Mouse (Mus musculus): Measurements from ENCODE around the gene Acp7. TPM values are rescaled to one million over a fixed set of nuclear protein-coding genes. Genes with fewer than 3 reads are reported as not detected.

Acp7 gene
- total and polyA plus RNA-seq, 2 experiments, result not detected

DNA sequence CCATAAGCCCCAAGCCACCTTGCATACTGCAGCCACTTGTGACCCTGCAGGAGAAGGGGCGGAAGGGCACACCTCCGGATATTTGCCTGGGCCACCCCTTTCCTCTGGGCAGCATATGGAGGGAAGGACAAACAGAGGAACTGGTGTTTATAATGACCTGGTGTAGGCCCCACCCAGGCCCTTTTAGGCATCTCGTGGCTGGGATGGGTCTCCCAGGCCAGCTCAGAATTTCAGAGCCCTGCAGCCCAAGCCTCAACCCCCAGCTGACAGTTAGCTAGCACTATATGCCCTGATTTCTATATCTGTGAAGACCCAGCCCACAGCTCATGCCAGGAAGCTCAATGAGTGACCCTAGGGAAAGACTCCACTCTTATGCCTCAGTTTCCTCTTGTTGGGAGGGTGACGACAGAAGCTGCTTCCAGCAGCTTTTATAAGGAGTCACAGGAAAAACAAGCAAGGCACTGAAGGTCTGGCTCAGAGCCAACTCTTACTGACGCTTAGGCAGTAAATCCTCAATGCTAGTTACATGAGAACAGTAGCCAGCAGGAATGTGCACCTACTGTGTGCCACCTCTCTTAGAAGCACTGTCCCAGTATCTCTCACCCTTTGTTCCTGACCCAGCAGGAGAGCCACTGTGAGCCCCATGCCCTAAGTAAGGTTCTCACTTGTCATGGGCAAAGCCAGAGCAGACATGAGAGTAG, 60.0 kb downstream of the Acp7 start:
- Histone ChIP-seq H3K27ac (replicated peaks; ENCODE audit: insufficient read depth, low read depth, low read length) (no peak overlapping the region), H3K4me3 (ENCODE audit: insufficient read depth, low read depth, low read length) (no peak overlapping the region), H3K27me3 (ENCODE audit: control insufficient read depth, insufficient read depth, low read length) (no peaks in the 10 kb centered on the region), H3K9ac (ENCODE audit: low read depth, low read length) (no peak overlapping the region), H3K79me2 (ENCODE audit: control insufficient read depth, insufficient read depth, low read length) (0 out of 2 replicates have a peak, but pooled peaks cover 2% of the 10 kb centered on the region), H3K4me1 (ENCODE audit: control insufficient read depth, insufficient read depth, low read length) (peaks cover 16% of the 10 kb centered on the region), H3K36me3 (ENCODE audit: control insufficient read depth, insufficient read depth, low read length) (no peaks in the 10 kb centered on the region)
- TF ChIP-seq CTCF (IDR thresholded peaks at IDR 0.05; ENCODE audit: low read depth, low read length), result no peak
- no peak for TF ChIP-seq POLR2A (IDR thresholded peaks at IDR 0.05; ENCODE audit: extremely low read depth, insufficient read depth, low read length)
- peak; percentile 46 for DNase-seq (ENCODE audit: extremely low read depth, low read depth, low spot score)
- 17% methylated on average over 5 of the region's 5 CpGs for WGBS

DNA sequence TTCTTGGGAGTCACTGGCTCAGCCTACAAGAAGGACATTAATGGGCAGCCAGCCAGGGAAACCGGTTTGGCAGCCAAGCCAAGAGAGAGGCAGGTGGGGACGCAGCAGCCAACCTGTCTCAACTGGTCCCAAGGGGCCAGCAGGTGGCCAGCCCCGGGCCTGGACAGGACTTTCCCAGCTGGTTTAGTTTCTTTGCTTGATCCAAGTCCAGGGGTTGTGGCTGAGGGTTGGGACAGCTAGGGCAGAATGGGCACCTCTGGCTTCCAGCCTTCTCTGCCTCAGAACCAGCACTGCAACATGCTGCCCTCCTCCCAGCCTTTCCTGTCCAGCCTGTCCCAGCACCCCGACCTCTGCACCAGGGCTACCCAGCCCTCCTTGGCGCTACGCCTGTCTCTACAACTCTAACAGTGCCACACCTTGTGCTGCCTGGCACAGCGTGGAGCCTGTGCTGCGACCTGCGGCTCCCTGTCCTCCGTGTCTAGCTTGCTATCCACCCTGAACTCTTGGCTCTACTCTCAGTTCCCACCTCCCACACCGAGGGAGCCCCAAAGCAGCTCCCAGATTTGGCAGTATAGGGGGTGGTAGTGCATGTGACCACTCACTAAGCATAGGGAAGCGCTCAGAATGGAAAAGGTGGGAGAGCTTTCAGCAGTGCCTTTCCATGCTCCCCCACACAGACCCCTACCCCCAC, 60.7 kb downstream of the Acp7 start:
- no peaks in the 10 kb centered on the region for H3K27me3 ChIP-seq (ENCODE audit: control insufficient read depth, insufficient read depth, low read length)
- H3K79me2 ChIP-seq (ENCODE audit: control insufficient read depth, insufficient read depth, low read length), result no peaks in the 10 kb centered on the region
- no peak overlapping the region for H3K9ac ChIP-seq (ENCODE audit: low read depth, low read length)
- peak overlapping the region; percentile 27 for H3K27ac ChIP-seq (replicated peaks; ENCODE audit: insufficient read depth, low read depth, low read length)
- H3K36me3 ChIP-seq (ENCODE audit: control insufficient read depth, insufficient read depth, low read length), result no peaks in the 10 kb centered on the region
- 27% methylated on average over 12 of the region's 12 CpGs for WGBS
- peak; percentile 97 for DNase-seq (ENCODE audit: extremely low read depth, low read depth, low spot score)
- TF ChIP-seq POLR2A (IDR thresholded peaks at IDR 0.05; ENCODE audit: extremely low read depth, insufficient read depth, low read length) (no peak), CTCF (IDR thresholded peaks at IDR 0.05; ENCODE audit: low read depth, low read length) (peak; percentile 55)
- H3K4me1 ChIP-seq (ENCODE audit: control insufficient read depth, insufficient read depth, low read length), result peaks cover 16% of the 10 kb centered on the region
- H3K4me3 ChIP-seq (ENCODE audit: insufficient read depth, low read depth, low read length), result no peak overlapping the region

DNA sequence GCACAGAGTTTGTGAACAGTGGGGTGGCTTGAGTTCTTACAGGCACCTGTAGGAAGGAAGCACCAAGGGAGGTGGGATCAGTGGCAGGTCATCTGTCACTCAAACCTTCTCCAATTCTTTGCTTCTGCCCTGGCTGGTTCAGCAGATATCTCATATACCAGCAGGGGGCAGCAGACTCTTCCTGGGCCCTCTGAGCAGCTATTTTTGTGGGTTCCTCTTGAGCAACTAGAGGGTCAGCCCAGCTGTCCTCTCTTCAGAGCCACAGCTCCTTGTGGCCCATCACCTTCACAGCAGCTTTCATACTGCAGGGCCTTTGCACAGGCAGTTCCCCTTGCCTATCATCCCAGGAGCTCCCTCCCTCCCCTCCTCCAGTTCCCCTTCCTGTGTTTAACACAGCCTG, 62.9 kb downstream of the Acp7 start:
- no peak overlapping the region for H3K9ac ChIP-seq (ENCODE audit: low read depth, low read length)
- peaks cover 11% of the 10 kb centered on the region for H3K4me1 ChIP-seq (ENCODE audit: control insufficient read depth, insufficient read depth, low read length)
- no peaks in the 10 kb centered on the region for H3K27me3 ChIP-seq (ENCODE audit: control insufficient read depth, insufficient read depth, low read length)
- H3K27ac ChIP-seq (replicated peaks; ENCODE audit: insufficient read depth, low read depth, low read length), result no peak overlapping the region
- no peak for DNase-seq (ENCODE audit: extremely low read depth, low read depth, low spot score)
- H3K4me3 ChIP-seq (ENCODE audit: insufficient read depth, low read depth, low read length), result no peak overlapping the region
- no peaks in the 10 kb centered on the region for H3K79me2 ChIP-seq (ENCODE audit: control insufficient read depth, insufficient read depth, low read length)
- H3K36me3 ChIP-seq (ENCODE audit: control insufficient read depth, insufficient read depth, low read length), result no peaks in the 10 kb centered on the region
- TF ChIP-seq CTCF (IDR thresholded peaks at IDR 0.05; ENCODE audit: low read depth, low read length) (peak; percentile 65), POLR2A (IDR thresholded peaks at IDR 0.05; ENCODE audit: extremely low read depth, insufficient read depth, low read length) (no peak)

DNA sequence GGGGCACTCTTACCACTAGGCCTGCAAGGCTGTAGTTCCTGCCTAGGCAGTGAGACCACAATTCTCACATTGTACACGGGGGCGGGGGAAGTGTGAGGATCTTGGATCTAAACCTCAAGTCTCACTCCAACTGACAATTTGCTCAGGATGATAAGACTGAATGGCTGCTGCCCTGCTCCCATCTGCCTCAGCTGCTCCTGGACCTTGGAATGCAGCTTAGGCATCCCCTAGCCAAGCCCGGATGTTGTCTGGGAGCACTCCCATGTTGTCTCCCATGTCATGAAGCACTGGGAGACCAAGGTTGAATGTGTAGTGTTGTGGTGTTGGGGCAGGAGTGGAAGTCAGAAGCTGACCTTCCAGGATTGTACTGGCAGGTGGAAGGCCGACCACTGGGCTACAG, 63.6 kb downstream of the Acp7 start:
- TF ChIP-seq POLR2A (IDR thresholded peaks at IDR 0.05; ENCODE audit: extremely low read depth, insufficient read depth, low read length) (no peak), CTCF (IDR thresholded peaks at IDR 0.05; ENCODE audit: low read depth, low read length) (no peak)
- Histone ChIP-seq H3K4me1 (ENCODE audit: control insufficient read depth, insufficient read depth, low read length) (peaks cover 11% of the 10 kb centered on the region), H3K27me3 (ENCODE audit: control insufficient read depth, insufficient read depth, low read length) (no peaks in the 10 kb centered on the region), H3K4me3 (ENCODE audit: insufficient read depth, low read depth, low read length) (no peak overlapping the region), H3K9ac (ENCODE audit: low read depth, low read length) (no peak overlapping the region), H3K36me3 (ENCODE audit: control insufficient read depth, insufficient read depth, low read length) (no peaks in the 10 kb centered on the region), H3K27ac (replicated peaks; ENCODE audit: insufficient read depth, low read depth, low read length) (no peak overlapping the region), H3K79me2 (ENCODE audit: control insufficient read depth, insufficient read depth, low read length) (no peaks in the 10 kb centered on the region)
- WGBS, result 87% methylated on average over 4 of the region's 4 CpGs
- no peak for DNase-seq (ENCODE audit: extremely low read depth, low read depth, low spot score)

DNA sequence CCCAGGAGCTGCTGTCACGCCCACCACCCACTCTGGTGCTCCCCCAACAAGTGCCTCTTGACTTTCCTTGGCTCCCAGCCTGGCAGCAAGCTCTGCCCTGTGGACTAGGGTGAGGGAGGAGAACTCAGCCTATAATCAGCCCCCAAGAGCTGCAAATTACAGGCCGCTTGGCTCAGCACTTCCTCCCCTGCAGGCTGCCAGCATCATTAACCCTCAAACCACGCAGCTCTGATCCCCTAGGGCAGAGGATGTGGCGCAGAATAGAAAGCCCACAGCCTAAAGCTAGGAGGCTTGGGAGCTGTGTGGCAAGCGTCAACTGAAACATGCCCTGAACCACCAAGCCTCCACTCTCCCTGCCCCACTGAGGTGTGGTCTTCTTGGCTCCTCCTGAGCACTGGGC, 65.7 kb downstream of the Acp7 start:
- Histone ChIP-seq H3K4me3 (ENCODE audit: insufficient read depth, low read depth, low read length) (no peak overlapping the region), H3K27ac (replicated peaks; ENCODE audit: insufficient read depth, low read depth, low read length) (no peak overlapping the region), H3K9ac (ENCODE audit: low read depth, low read length) (no peak overlapping the region), H3K4me1 (ENCODE audit: control insufficient read depth, insufficient read depth, low read length) (peaks cover 5% of the 10 kb centered on the region; the same call in 1 of the 2 replicates), H3K27me3 (ENCODE audit: control insufficient read depth, insufficient read depth, low read length) (no peaks in the 10 kb centered on the region), H3K36me3 (ENCODE audit: control insufficient read depth, insufficient read depth, low read length) (0 out of 2 replicates have a peak, but pooled peaks cover 2% of the 10 kb centered on the region), H3K79me2 (ENCODE audit: control insufficient read depth, insufficient read depth, low read length) (no peaks in the 10 kb centered on the region)
- TF ChIP-seq CTCF (IDR thresholded peaks at IDR 0.05; ENCODE audit: low read depth, low read length), result no peak
- TF ChIP-seq POLR2A (IDR thresholded peaks at IDR 0.05; ENCODE audit: extremely low read depth, insufficient read depth, low read length), result no peak
- no peak for DNase-seq (ENCODE audit: extremely low read depth, low read depth, low spot score)
- WGBS, result 91% methylated on average over 5 of the region's 5 CpGs

DNA sequence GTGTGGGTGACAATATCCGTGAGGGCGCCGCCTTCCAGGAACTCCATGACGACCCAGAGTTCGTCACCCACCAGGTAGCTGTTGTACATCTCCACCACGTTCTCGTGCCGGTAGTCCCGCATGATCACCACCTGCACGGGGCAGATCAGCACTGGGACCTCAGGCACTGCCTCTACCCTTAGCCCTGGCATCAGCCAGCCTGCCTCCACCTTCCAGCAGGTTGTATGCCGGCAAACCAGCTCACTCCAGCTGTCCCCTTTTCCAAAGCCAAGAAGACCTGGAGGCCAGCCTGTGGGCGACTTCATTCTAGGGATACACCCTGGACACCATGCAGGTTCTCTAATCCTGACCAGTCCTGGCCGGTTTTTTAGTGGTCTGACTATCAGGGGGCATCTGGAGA, 68.2 kb downstream of the Acp7 start:
- Histone ChIP-seq H3K4me3 (ENCODE audit: insufficient read depth, low read depth, low read length) (no peak overlapping the region), H3K9ac (ENCODE audit: low read depth, low read length) (no peak overlapping the region), H3K27me3 (ENCODE audit: control insufficient read depth, insufficient read depth, low read length) (no peaks in the 10 kb centered on the region), H3K27ac (replicated peaks; ENCODE audit: insufficient read depth, low read depth, low read length) (no peak overlapping the region), H3K79me2 (ENCODE audit: control insufficient read depth, insufficient read depth, low read length) (no peaks in the 10 kb centered on the region), H3K4me1 (ENCODE audit: control insufficient read depth, insufficient read depth, low read length) (no peaks in the 10 kb centered on the region), H3K36me3 (ENCODE audit: control insufficient read depth, insufficient read depth, low read length) (peaks cover 4% of the 10 kb centered on the region; the same call in 1 of the 2 replicates)
- WGBS, result 97% methylated on average over 13 of the region's 13 CpGs
- TF ChIP-seq POLR2A (IDR thresholded peaks at IDR 0.05; ENCODE audit: extremely low read depth, insufficient read depth, low read length), result no peak
- TF ChIP-seq CTCF (IDR thresholded peaks at IDR 0.05; ENCODE audit: low read depth, low read length), result no peak
- DNase-seq (ENCODE audit: extremely low read depth, low read depth, low spot score), result no peak
